Mouse (Mus musculus) Patski (cell line): ENCODE data around the gene Dbh. TPM values are rescaled to one million over a fixed set of nuclear protein-coding genes. Genes with fewer than 3 reads are reported as not detected.

Experiments
- ATAC-seq: fragments of 100-300 bp; one replicate; pipeline ENCODE4 v1.8.0; 2021
- CTCF ChIA-PET: fragments of 350-600 bp; sonication (Branson Sonifier 250); formaldehyde crosslinking; loops from one replicate; lab custom pipeline; 2022; ENCODE audit warnings: inconsistent platforms; lab: Charles Lee
- POLR2A ChIA-PET: fragments of 350-600 bp; sonication (Branson Sonifier 250); formaldehyde crosslinking; loops from one replicate; lab custom pipeline; 2022; ENCODE audit warnings: antibody characterized with exemption, inconsistent platforms; lab: Charles Lee
- DNase-seq: peaks from one replicate; pipeline ENCODE4 v3.0.0-alpha.2; 2011; ENCODE audit warnings: low read depth, low spot score
- H3K27me3 ChIP-seq: fragments of 371-371 bp; one replicate; pipeline ENCODE4 v1.5.1; 2021
- CTCF ChIP-seq: fragments of 100-300 bp; IDR thresholded peaks from one replicate; pipeline ENCODE4 v1.5.1; 2021
- in situ Hi-C: fragments of 300-500 bp; cut with MboI; formaldehyde crosslinking; loops from 3 replicates; pipeline ENCODE4 v1.11.1; 2018; ENCODE audit warnings: low pct_unique_long_range_greater_than_20kb, mixed read lengths
- polyA plus RNA-seq: library from polyadenylated mRNA; unstranded; gene quantifications from one replicate; pipeline ENCODE4 v1.2.3, GENCODE M21; 2021

Gene Dbh
- polyA plus RNA-seq, 1 experiment from 2014 or later, result not detected

GRCm38 (mm10) chr2:27189994-27190393, 25.0 kb downstream of the Dbh start:
- CTCF ChIA-PET, result no interaction called here
- H3K27me3 ChIP-seq, result no peaks in the 10 kb centered on the region
- ATAC-seq, result no peak
- TF ChIP-seq CTCF, result no peak
- DNase-seq, result no peak
- POLR2A ChIA-PET, result no interaction called here
- in situ Hi-C loops, result no loop called here

GRCm38 (mm10) chr2:27198551-27199246, 33.7 kb downstream of the Dbh start:
- in situ Hi-C loops, result no loop called here
- POLR2A ChIA-PET, result no interaction called here

GRCm38 (mm10) chr2:27200586-27200985, 35.6 kb downstream of the Dbh start:
- POLR2A ChIA-PET, result no interaction called here
- in situ Hi-C loops, result no loop called here
- DNase-seq, result no peak

More at GRCm38 (mm10) chr2:27198551-27199246, 33.7 kb downstream of the Dbh start:
- no peak for TF ChIP-seq CTCF
- DNase-seq, result no peak
- no peak for ATAC-seq
- CTCF ChIA-PET, result no interaction called here
- no peaks in the 10 kb centered on the region for H3K27me3 ChIP-seq

GRCm38 (mm10) chr2:27205666-27206065, 40.6 kb downstream of the Dbh start:
- in situ Hi-C loops, result no loop called here
- ChIA-PET POLR2A (no interaction called here), CTCF (no interaction called here)
- ATAC-seq, result no peak
- no peak for TF ChIP-seq CTCF
- DNase-seq, result no peak
- H3K27me3 ChIP-seq, result no peaks in the 10 kb centered on the region

More at GRCm38 (mm10) chr2:27200586-27200985, 35.6 kb downstream of the Dbh start:
- TF ChIP-seq CTCF, result no peak
- CTCF ChIA-PET, result no interaction called here
- no peak for ATAC-seq
- no peaks in the 10 kb centered on the region for H3K27me3 ChIP-seq

- CTCF ChIA-PET, result no interaction called here
- TF ChIP-seq CTCF, result no peak
- no peak for ATAC-seq
- POLR2A ChIA-PET, result no interaction called here
- no peaks in the 10 kb centered on the region for H3K27me3 ChIP-seq
- in situ Hi-C loops, result no loop called here
- no peak for DNase-seq
Observed at GRCm38 (mm10) chr2:27206128-27206797, 41.2 kb downstream of the Dbh start.

GRCm38 (mm10) chr2:27207126-27207525, 42.1 kb downstream of the Dbh start:
- TF ChIP-seq CTCF, result no peak
- DNase-seq (no peak), ATAC-seq (no peak)
- ChIA-PET CTCF (no interaction called here), POLR2A (no interaction called here)
- H3K27me3 ChIP-seq, result no peaks in the 10 kb centered on the region
- in situ Hi-C loops, result no loop called here

- ChIA-PET POLR2A (no interaction called here), CTCF (interaction anchor here (1.4 kb wide), 1 partner anchor 27 kb away, joined by 5 read pairs; no protein-coding TSS in a partner anchor)
- TF ChIP-seq CTCF, result no peak
- ATAC-seq, result no peak
- DNase-seq, result no peak
- in situ Hi-C loops, result no loop called here
- no peaks in the 10 kb centered on the region for H3K27me3 ChIP-seq
Observed at GRCm38 (mm10) chr2:27209370-27209769, 44.3 kb downstream of the Dbh start.

GRCm38 (mm10) chr2:27209816-27210215, 44.8 kb downstream of the Dbh start:
- ChIA-PET CTCF (interaction anchor here (1.4 kb wide), 1 partner anchor 27 kb away, joined by 5 read pairs; no protein-coding TSS in a partner anchor), POLR2A (no interaction called here)
- ATAC-seq, result no peak
- no peak for DNase-seq
- H3K27me3 ChIP-seq, result no peaks in the 10 kb centered on the region
- no peak for TF ChIP-seq CTCF
- in situ Hi-C loops, result no loop called here

GRCm38 (mm10) chr2:27210255-27210654, 45.2 kb downstream of the Dbh start:
- ATAC-seq (no peak), DNase-seq (no peak)
- ChIA-PET CTCF (interaction anchor here (0.7 to 0.9 kb wide), 2 partner anchors 13 to 25 kb away, joined by 3 read pairs; no protein-coding TSS in a partner anchor), POLR2A (no interaction called here)
- in situ Hi-C loops, result no loop called here
- H3K27me3 ChIP-seq, result no peaks in the 10 kb centered on the region
- no peak for TF ChIP-seq CTCF

- no peak for ATAC-seq
- no peak for DNase-seq
- CTCF ChIA-PET, result interaction anchor here (0.7 to 0.9 kb wide), 2 partner anchors 12 to 25 kb away, joined by 3 read pairs; no protein-coding TSS in a partner anchor
Observed at GRCm38 (mm10) chr2:27210676-27211210, 45.7 kb downstream of the Dbh start.

More at GRCm38 (mm10) chr2:27210676-27211210, 45.7 kb downstream of the Dbh start:
- no peak for TF ChIP-seq CTCF
- in situ Hi-C loops, result no loop called here
- POLR2A ChIA-PET, result no interaction called here
- no peaks in the 10 kb centered on the region for H3K27me3 ChIP-seq
